Mouse (Mus musculus) gastrocnemius, adult 18-20 months (tissue): ENCODE measurements at regions not wholly inside any gene's neighbourhood (a gene's known extent, or its start where the extent isn't known, plus 50 kb on each side); places are given as distances from the start of the nearest gene placed in this dataset.

ENCODE experiments used
- DNase-seq: peaks from one replicate; pipeline ENCODE4 v3.0.0; 2021; ENCODE audit warnings: low spot score

GRCm38 (mm10) chr8:89455731-89456130 is 411.8 kb upstream of the Sall1 start:
- no peak for DNase-seq

DNA sequence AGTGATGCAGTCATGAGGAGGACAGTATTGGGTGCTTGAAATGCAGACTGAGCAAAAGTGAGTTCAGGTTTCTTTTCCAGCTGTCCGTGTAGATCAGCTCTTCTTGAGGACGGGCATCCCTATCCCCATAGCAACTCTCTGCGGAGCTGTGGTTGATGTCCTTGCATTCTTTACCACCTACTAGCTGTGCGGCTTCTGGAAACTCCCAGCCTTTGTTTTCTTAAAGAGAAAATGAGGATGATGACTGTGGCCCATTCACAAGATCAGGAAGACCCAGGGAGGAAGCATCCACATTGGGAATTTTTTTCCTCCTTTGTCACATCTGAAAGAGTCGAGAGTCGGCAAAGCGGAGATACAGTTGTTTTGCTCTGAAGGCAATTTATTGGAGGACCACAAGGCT is 410.2 kb upstream of the Sall1 start:
- no peak for DNase-seq

- DNase-seq = no peak
Measured at GRCm38 (mm10) chr8:89453724-89454123, 409.8 kb upstream of the Sall1 start.

GRCm38 (mm10) chr8:89444466-89444865 is 400.5 kb upstream of the Sall1 start:
- no peak for DNase-seq

GRCm38 (mm10) chr8:89439304-89439703 is 395.3 kb upstream of the Sall1 start:
- DNase-seq = no peak

GRCm38 (mm10) chr8:89426969-89427368 is 383.0 kb upstream of the Sall1 start:
- no peak for DNase-seq

DNA sequence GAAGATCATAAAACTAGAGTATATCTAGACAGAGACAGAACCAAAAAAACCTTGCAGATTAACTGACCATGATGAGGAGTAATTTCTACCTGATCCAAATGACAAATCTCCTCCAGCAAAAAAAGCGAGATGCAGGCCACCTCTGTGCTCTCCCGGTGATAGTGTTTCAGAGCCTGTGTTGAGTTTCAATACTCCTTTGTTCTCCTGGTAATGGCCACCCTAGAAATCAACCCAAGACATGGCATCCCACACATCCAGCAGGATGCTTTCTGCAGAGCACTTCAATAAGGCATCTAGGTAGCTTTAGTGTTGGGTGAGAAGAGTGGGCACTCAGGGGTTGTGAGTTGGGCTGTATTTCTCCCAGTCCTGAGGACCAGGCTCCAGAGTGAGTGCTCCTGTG is 371.3 kb upstream of the Sall1 start:
- DNase-seq = no peak

GRCm38 (mm10) chr8:89412500-89412899 is 368.5 kb upstream of the Sall1 start:
- DNase-seq = no peak

GRCm38 (mm10) chr8:89412046-89412445 is 368.1 kb upstream of the Sall1 start:
- no peak for DNase-seq

- DNase-seq = no peak
Measured at GRCm38 (mm10) chr8:89406688-89407087, 362.7 kb upstream of the Sall1 start.

DNA sequence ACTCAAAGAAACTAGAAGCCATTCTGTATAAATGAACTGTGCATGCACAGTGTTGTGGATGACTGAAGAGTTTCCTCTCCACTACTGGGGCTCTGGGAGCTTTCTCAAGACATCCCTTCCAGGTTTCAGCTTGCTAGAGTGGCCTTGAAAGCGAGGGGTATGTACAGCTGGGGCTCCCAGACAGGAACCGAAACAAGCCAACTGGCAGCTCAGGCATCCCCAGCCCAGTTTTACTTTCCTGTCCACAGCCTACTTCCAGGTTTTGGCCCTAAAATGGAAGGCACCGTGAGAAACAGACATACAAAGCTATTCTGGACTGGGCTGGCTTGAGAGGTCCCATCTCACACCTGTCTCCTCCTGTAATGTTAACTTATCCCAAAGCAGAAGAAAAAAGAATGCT is 360.3 kb upstream of the Sall1 start:
- DNase-seq = no peak

GRCm38 (mm10) chr8:89396673-89397072 is 352.7 kb upstream of the Sall1 start:
- no peak for DNase-seq

GRCm38 (mm10) chr8:89392749-89393148 is 348.8 kb upstream of the Sall1 start:
- DNase-seq = no peak

DNA sequence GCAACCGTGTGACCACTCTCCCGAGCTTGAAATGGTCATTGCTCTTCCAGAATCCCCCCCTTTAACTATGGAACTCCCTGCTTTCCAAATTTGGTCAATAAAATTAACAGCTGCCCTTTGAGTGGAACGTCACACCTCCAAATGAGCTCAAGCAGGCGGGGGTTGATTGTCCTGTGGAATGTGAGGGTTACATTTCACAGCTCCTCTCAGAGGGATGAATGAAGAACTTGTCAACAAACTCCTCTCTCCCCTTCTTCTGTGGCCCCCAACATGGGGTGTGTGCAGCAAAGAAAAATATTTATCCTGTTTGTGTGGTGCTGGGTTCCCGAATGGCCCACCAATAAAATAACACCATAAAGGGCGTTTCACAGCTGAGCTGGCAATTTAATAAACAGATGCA is 344.8 kb upstream of the Sall1 start:
- DNase-seq = no peak

DNA sequence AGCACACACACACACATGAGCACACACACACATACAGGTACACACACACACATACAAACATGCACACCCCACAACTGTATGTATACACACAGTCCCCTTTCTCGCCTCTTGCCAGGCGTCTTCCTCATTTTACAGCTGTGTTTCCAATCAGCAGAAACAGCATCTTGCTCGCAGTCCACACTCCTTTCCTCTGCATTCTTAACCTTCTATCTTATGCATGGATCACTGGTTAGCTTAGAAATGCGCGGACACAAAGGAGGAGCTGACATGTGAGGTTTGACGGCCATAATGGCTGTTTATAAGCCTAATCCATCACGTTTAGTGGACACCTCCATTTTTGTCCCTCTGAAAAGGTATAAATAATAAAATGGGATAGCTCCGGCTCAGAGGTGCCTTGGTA is 343.3 kb upstream of the Sall1 start:
- DNase-seq = no peak

- DNase-seq = no peak
Measured at GRCm38 (mm10) chr8:89385028-89385427, 341.1 kb upstream of the Sall1 start.

- DNase-seq = no peak
Measured at GRCm38 (mm10) chr8:89383781-89384180, 339.8 kb upstream of the Sall1 start.

DNA sequence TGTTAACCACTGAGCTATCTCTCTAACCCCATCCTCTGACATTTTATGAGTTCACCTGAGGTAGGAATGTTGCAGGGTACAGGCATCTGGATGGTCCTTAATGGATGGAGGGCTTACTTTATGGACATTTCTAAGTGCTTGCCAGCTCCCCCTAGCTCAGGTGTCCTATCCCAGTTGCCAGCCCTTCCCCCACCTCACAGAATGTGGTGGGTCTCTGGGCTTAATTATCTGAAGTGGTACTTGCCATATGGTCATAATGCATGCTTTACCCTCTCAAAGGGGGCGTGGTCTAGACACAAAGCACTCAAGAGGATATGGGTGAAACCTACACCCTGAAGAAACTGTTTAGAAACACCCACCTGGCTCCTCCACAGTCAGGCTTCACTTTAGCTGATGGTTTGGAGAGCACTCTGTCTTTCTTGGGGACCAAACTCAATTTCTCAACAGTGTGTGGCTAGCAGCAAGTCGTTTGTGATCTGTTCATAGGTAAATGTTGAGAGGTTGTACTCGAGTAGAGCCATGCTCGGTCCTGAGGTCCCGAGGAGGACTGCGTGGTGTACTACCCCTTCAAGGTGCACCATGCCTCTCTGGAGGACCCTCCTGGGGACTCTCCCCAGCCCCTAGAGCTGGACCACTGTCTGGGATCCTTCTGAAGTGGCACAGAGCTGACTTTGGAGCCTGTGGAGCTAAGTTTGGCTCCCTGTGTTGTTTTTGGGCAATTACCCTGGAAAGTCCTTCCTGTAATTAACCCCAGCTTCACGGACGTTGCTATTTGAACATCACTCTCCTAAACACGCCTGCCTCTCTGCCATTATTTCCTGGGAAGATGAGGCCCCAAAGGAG is 338.8 kb upstream of the Sall1 start:
- no peak for DNase-seq

DNA sequence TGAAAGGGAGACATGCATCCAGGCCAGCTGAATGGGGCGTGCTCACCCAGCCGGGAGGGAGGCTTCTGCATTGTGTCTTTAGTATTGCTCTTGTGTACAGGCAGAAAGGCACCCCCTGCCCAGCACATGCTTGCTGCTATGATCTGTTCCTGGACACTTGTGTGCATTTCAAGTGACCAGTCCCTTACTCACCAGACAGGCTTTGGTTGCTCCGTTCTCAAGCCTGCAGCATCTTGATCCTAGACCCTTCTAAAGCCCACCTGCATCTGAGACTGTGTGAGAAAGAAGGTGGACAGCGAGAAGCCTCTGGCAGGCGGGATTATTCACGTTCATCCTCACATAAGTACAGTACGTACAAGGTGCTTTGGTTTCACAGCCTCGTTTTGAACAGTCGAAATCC is 336.5 kb upstream of the Sall1 start:
- no peak for DNase-seq

GRCm38 (mm10) chr8:89372761-89373160 is 328.8 kb upstream of the Sall1 start:
- DNase-seq = no peak

GRCm38 (mm10) chr8:89371773-89372132 is 327.8 kb upstream of the Sall1 start:
- DNase-seq = no peak

DNA sequence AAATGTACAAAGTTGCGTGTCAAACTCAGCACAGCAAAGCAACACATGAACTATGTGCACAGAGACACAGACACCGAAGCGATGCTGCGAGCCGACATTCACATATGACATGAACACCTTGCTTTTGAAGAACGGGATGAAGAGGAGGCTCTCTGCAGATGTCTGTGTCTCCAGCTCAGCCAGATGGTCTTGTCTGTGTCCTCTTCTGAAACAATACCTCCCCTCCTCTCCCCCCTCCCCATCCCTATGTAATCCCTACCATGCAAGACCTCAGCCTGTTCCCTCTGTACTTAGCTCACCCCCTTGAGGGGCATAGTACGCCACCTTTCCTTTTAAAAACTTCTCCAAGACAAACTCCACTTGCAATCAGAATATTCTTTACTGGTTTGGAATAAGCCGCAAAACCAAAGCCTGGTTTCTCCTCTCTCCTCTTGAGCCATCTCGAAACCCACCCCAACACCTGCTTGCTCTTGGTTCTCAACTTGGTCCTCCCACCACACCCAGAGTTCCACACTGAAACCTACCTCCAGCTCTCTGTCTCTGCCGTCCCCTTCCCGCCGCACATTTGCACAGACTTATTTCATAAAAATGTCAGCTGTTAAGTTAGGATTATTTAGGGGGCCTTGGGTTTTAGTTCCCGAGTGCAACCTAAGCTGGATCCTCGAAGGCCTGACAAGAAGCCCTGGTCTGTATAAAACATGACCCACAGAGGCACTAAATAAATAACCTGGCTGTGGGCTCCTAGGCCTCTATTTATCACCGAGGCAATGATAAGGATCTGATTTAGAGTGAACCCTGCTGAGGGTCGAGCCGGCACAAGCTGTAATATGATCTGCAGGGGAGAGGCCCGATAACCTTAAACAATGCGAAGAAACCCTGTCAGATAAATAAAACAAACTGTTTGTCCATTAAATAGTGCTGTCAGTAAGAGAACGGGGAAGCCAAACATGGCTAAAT is 327.1 kb upstream of the Sall1 start:
- no peak for DNase-seq

DNA sequence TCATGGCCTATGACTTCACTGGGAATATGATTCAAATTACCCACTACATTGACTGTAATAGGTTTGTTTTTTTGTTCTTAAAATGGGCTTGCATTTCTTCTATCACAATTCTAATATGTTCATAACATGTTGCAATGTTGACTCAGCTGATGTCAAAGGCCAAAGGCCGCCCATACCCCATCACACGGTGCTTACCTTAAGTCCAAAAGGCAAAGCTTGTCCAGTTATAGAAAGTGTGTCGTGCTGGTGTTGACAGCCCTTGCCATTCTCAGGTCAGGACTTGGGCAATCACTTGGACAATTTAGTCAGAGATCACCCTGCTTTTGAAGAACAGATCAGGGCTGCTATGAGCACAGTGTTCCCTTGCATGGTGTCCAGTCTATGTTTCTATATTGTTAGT is 321.5 kb upstream of the Sall1 start:
- DNase-seq = no peak
